Mouse (Mus musculus) left cerebral cortex, postnatal 25 days (tissue): ENCODE results near the gene Krt71. TPM values are rescaled to one million over a fixed set of nuclear protein-coding genes. Genes with fewer than 3 reads are reported as not detected.
"Not testable (repeated sequence)": the region's sequence is repeated elsewhere in the genome, so short reads cannot be mapped to it uniquely, and the experiment has no call there.

Source experiments
- DNase-seq, 2 experiments: peaks; one replicate each; pipeline ENCODE4 v3.0.0; 2022; ENCODE audit warnings: low spot score in 2 of 2, mixed read lengths in 1 of 2
- intact Hi-C: fragments of 180-260 bp; cut with DNase I; formaldehyde crosslinking; loops from one replicate; pipeline ENCODE4 v1.15.1; 2025
- microRNA-seq, 2 experiments: library from miRNA; unstranded; fragments of <30 nt; microRNA quantifications; one replicate each; pipeline ENCODE4 v1.2.0; 2022
- total RNA-seq, 2 experiments: library from RNA; stranded (reverse); gene quantifications; 2 replicates each; pipeline ENCODE4 v1.2.3; 2021

Krt71 gene
- total RNA-seq, 2 experiments from 2014 or later: not detected

DNA sequence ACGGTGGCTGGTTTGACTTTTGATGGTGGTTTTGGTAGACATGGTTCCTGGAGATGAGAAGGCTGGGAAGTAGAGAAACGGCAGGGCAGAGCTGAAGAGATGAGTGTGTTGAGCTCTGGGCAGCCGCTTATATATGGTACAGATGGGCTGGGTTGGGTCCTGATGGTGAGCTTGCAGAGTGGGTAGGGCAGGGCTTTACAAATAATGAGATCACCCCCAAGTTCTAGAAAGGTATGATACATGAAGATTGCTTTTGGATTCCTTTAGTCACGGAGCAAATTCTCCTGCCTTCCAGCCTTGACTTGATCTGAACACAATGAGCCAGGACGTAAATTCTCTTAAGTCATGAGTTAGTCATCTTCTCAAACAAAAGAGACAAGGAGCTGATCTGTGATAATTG is 48.7 kb downstream of the Krt71 start, which contains the start of gene Krt6a:
Gene Krt6a, minus strand, starts transcription at position 101 of the 400 bp plus-strand sequence.
- no peak for DNase-seq
- intact Hi-C loops: no loop called here

DNA sequence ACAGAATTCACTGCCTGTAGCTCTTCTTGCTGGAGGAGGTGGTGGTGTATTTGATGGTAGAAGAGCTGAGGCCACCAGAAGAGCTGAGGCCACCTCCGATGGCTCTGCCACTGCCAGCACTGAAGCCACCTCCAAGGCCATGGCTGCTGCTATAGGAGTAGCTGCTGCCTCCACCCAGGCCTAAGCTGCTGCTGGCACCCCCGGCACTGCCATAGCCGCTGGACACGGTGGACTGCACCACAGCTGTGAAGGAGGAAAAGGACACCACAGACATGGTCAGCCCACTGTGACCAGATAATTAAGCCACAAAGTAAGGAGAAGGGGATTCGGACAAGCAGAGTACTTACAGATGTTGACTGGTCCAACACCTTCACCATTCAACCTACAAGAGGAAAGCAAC is 52.4 kb downstream of the Krt71 start:
- intact Hi-C loops, DNase-seq: not testable (repeated sequence)

DNA sequence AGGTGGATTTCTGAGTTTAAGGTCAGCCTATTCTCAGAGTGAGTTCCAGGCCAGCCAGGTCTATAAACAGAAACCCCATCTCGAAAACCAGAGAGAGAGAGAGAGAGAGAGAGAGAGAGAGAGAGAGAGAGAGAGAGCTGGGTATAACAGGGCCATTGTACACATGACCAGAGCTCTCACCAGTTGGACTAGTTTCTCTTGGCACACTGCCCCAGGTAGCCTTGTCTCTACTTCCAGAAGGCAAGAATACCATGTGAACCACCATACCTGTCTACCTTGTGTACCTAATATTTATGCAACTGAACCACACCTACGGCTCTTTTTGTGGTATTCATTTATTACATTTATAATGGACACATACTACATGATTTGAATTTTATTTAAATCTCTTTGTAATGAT is 54.7 kb downstream of the Krt71 start:
- no peak for DNase-seq
- intact Hi-C loops: no loop called here

Small RNAs within 50 kb of the gene (microRNA-seq; reads per million reads assigned to microRNA genes)
- gene Gm44323: 0 reads per million in 2 experiments
- 0 reads per million in 2 experiments for gene Gm44342

Other genes starting within 250 kb of the Krt71 start
- not detected for gene Gm49425, start 225.8 kb downstream of the Krt71 start, total RNA-seq
- not detected for gene Krt84, start 210.3 kb downstream of the Krt71 start, total RNA-seq
- not detected for gene Krt82, start 192.4 kb downstream of the Krt71 start, total RNA-seq
- gene Krt90, start 180.2 kb downstream of the Krt71 start, total RNA-seq: not detected
- gene Krt75, start 169.2 kb downstream of the Krt71 start, total RNA-seq: not detected
- gene Gm5414, start 114.9 kb downstream of the Krt71 start, total RNA-seq: not detected
- not detected for gene Gm5478, start 95.7 kb downstream of the Krt71 start, total RNA-seq
- gene Krt6b, start 62.8 kb downstream of the Krt71 start, total RNA-seq: not detected
- not detected for gene Krt6a, start 48.8 kb downstream of the Krt71 start, total RNA-seq
- gene Krt5, start 30.2 kb downstream of the Krt71 start, total RNA-seq: not detected
- gene Krt72, start 43.4 kb upstream of the Krt71 start, total RNA-seq: not detected
- gene Krt73, start 59.2 kb upstream of the Krt71 start, total RNA-seq: 1 to 10 TPM; 1.3 to 2.0 TPM
- under 1 TPM; 0.16 to 0.23 TPM for gene Krt2, start 75.1 kb upstream of the Krt71 start, total RNA-seq
- 1 to 10 TPM; 2.4 to 2.5 TPM for gene Krt1, start 107.7 kb upstream of the Krt71 start, total RNA-seq
- gene Krt77, start 126.6 kb upstream of the Krt71 start, total RNA-seq: 10 to 100 TPM; 10.1 to 12.6 TPM
- not detected for gene Krt76, start 149.8 kb upstream of the Krt71 start, total RNA-seq
- gene Krt4, start 181.6 kb upstream of the Krt71 start, total RNA-seq: not detected
- gene Krt79, start 197.2 kb upstream of the Krt71 start, total RNA-seq: not detected
- not detected for gene Krt78, start 211.2 kb upstream of the Krt71 start, total RNA-seq